Mouse (Mus musculus): Measurements from ENCODE around the gene Platr17. TPM values are rescaled to one million over a fixed set of nuclear protein-coding genes. Genes with fewer than 3 reads are reported as not detected.

Gene Platr17
- total RNA-seq, 1 experiment from 2014 or later: 3.3 TPM

GRCm38 (mm10) chr17:33930280-33931158, 25.6 kb downstream of the Platr17 start:
- ATAC-seq (replicated peaks in 1 of 2; ENCODE audit: insufficient read depth in 1 of 2, low FRiP score in 2 of 2, low TSS enrichment in 1 of 2, low read depth in 1 of 2, poor library complexity in 2 of 2, severe bottlenecking in 2 of 2): no peak

- no peak for ATAC-seq (replicated peaks in 1 of 2; ENCODE audit: insufficient read depth in 1 of 2, low FRiP score in 2 of 2, low TSS enrichment in 1 of 2, low read depth in 1 of 2, poor library complexity in 2 of 2, severe bottlenecking in 2 of 2)
Measured at GRCm38 (mm10) chr17:33931159-33931866, 26.4 kb downstream of the Platr17 start.

- ATAC-seq (replicated peaks in 1 of 2; ENCODE audit: insufficient read depth in 1 of 2, low FRiP score in 2 of 2, low TSS enrichment in 1 of 2, low read depth in 1 of 2, poor library complexity in 2 of 2, severe bottlenecking in 2 of 2): no peak
Measured at GRCm38 (mm10) chr17:33931947-33932346, 27.0 kb downstream of the Platr17 start.

- no peak for ATAC-seq (replicated peaks in 1 of 2; ENCODE audit: insufficient read depth in 1 of 2, low FRiP score in 2 of 2, low TSS enrichment in 1 of 2, low read depth in 1 of 2, poor library complexity in 2 of 2, severe bottlenecking in 2 of 2)
Measured at GRCm38 (mm10) chr17:33932448-33932847, 27.5 kb downstream of the Platr17 start.

GRCm38 (mm10) chr17:33932970-33933369, 28.0 kb downstream of the Platr17 start:
- no peak for ATAC-seq (replicated peaks in 1 of 2; ENCODE audit: insufficient read depth in 1 of 2, low FRiP score in 2 of 2, low TSS enrichment in 1 of 2, low read depth in 1 of 2, poor library complexity in 2 of 2, severe bottlenecking in 2 of 2)

GRCm38 (mm10) chr17:33935422-33936055, 30.6 kb downstream of the Platr17 start:
- ATAC-seq (replicated peaks in 1 of 2; ENCODE audit: insufficient read depth in 1 of 2, low FRiP score in 2 of 2, low TSS enrichment in 1 of 2, low read depth in 1 of 2, poor library complexity in 2 of 2, severe bottlenecking in 2 of 2): no peak

- no peak for ATAC-seq (replicated peaks in 1 of 2; ENCODE audit: insufficient read depth in 1 of 2, low FRiP score in 2 of 2, low TSS enrichment in 1 of 2, low read depth in 1 of 2, poor library complexity in 2 of 2, severe bottlenecking in 2 of 2)
Measured at GRCm38 (mm10) chr17:33936993-33937392, 32.1 kb downstream of the Platr17 start.

GRCm38 (mm10) chr17:33938783-33939182, 33.8 kb downstream of the Platr17 start:
- ATAC-seq (replicated peaks in 1 of 2; ENCODE audit: insufficient read depth in 1 of 2, low FRiP score in 2 of 2, low TSS enrichment in 1 of 2, low read depth in 1 of 2, poor library complexity in 2 of 2, severe bottlenecking in 2 of 2): no peak

- ATAC-seq (replicated peaks in 1 of 2; ENCODE audit: insufficient read depth in 1 of 2, low FRiP score in 2 of 2, low TSS enrichment in 1 of 2, low read depth in 1 of 2, poor library complexity in 2 of 2, severe bottlenecking in 2 of 2): peak; percentile 87 to 88
Measured at GRCm38 (mm10) chr17:33940206-33940805, 35.4 kb downstream of the Platr17 start, which contains the start of the genes Pfdn6 and Wdr46. Gene Pfdn6, minus strand, starts transcription at chr17:33940343. Gene Wdr46, plus strand, starts transcription at chr17:33940660.

- ATAC-seq (replicated peaks in 1 of 2; ENCODE audit: insufficient read depth in 1 of 2, low FRiP score in 2 of 2, low TSS enrichment in 1 of 2, low read depth in 1 of 2, poor library complexity in 2 of 2, severe bottlenecking in 2 of 2): peak in 1 of 2 experiments; percentile 23; a peak in 1 of 4 replicates
Measured at GRCm38 (mm10) chr17:33940981-33941380, 36.0 kb downstream of the Platr17 start.

- no peak for ATAC-seq (replicated peaks in 1 of 2; ENCODE audit: insufficient read depth in 1 of 2, low FRiP score in 2 of 2, low TSS enrichment in 1 of 2, low read depth in 1 of 2, poor library complexity in 2 of 2, severe bottlenecking in 2 of 2)
Measured at GRCm38 (mm10) chr17:33941381-33941780, 36.4 kb downstream of the Platr17 start.

GRCm38 (mm10) chr17:33943454-33943853, 38.5 kb downstream of the Platr17 start:
- no peak for ATAC-seq (replicated peaks in 1 of 2; ENCODE audit: insufficient read depth in 1 of 2, low FRiP score in 2 of 2, low TSS enrichment in 1 of 2, low read depth in 1 of 2, poor library complexity in 2 of 2, severe bottlenecking in 2 of 2)

- ATAC-seq (replicated peaks in 1 of 2; ENCODE audit: insufficient read depth in 1 of 2, low FRiP score in 2 of 2, low TSS enrichment in 1 of 2, low read depth in 1 of 2, poor library complexity in 2 of 2, severe bottlenecking in 2 of 2): peak; percentile 54
Measured at GRCm38 (mm10) chr17:33947430-33948089, 42.6 kb downstream of the Platr17 start.

- no peak for ATAC-seq (replicated peaks in 1 of 2; ENCODE audit: insufficient read depth in 1 of 2, low FRiP score in 2 of 2, low TSS enrichment in 1 of 2, low read depth in 1 of 2, poor library complexity in 2 of 2, severe bottlenecking in 2 of 2)
Measured at GRCm38 (mm10) chr17:33948090-33948904, 43.4 kb downstream of the Platr17 start.

GRCm38 (mm10) chr17:33948905-33949537, 44.1 kb downstream of the Platr17 start:
- ATAC-seq (replicated peaks in 1 of 2; ENCODE audit: insufficient read depth in 1 of 2, low FRiP score in 2 of 2, low TSS enrichment in 1 of 2, low read depth in 1 of 2, poor library complexity in 2 of 2, severe bottlenecking in 2 of 2): no peak

- no peak for ATAC-seq (replicated peaks in 1 of 2; ENCODE audit: insufficient read depth in 1 of 2, low FRiP score in 2 of 2, low TSS enrichment in 1 of 2, low read depth in 1 of 2, poor library complexity in 2 of 2, severe bottlenecking in 2 of 2)
Measured at GRCm38 (mm10) chr17:33950131-33950625, 45.2 kb downstream of the Platr17 start.

All from hematopoietic stem cell, adult 5-6 weeks (primary cell).